Mouse (Mus musculus) lung, embryonic 15.5 days (tissue): ENCODE results near the gene Ntn1. TPM values are rescaled to one million over a fixed set of nuclear protein-coding genes. Genes with fewer than 3 reads are reported as not detected.

Experiments
- ATAC-seq: fragments of 200-750 bp; cut with Nextera tagmentation; 2 replicates; pipeline ENCODE4 v1.8.0; 2017; ENCODE audit warnings: moderate number of reproducible peaks, borderline replicate concordance; ENCODE audit not compliant: low FRiP score, low TSS enrichment; ENCODE audit errors: extremely low read depth
- H3K27ac ChIP-seq: fragments of 300-500 bp; sonication (generic); 2 replicates; pipeline ENCODE4 v1.5.1; 2015; ENCODE audit warnings: moderate library complexity, mild to moderate bottlenecking, inconsistent platforms
- H3K27me3 ChIP-seq: fragments of 300-500 bp; sonication (generic); 2 replicates; pipeline ENCODE4 v1.6.1; 2015; ENCODE audit warnings: inconsistent platforms
- H3K36me3 ChIP-seq: fragments of 300-500 bp; sonication (generic); 2 replicates; pipeline ENCODE4 v1.6.1; 2015; ENCODE audit warnings: inconsistent platforms
- H3K4me1 ChIP-seq: fragments of 300-500 bp; sonication (generic); 2 replicates; pipeline ENCODE4 v1.6.1; 2015; ENCODE audit warnings: inconsistent platforms
- H3K4me2 ChIP-seq: fragments of 300-500 bp; sonication (generic); 2 replicates; pipeline ENCODE4 v1.6.1; 2015; ENCODE audit warnings: inconsistent platforms, mild to moderate bottlenecking, moderate library complexity
- H3K4me3 ChIP-seq: fragments of 300-500 bp; sonication (generic); 2 replicates; pipeline ENCODE4 v1.5.1; 2015; ENCODE audit warnings: mild to moderate bottlenecking, inconsistent platforms
- H3K9ac ChIP-seq: fragments of 300-500 bp; sonication (generic); 2 replicates; pipeline ENCODE4 v1.6.1; 2015; ENCODE audit warnings: inconsistent platforms
- H3K9me3 ChIP-seq: fragments of 300-500 bp; sonication (generic); 2 replicates; pipeline ENCODE4 v1.6.1; 2016; ENCODE audit warnings: inconsistent platforms
- WGBS: fragments of 180-500 bp; shearing (Covaris S2); methylation state at CpG from one replicate; pipeline ENCODE4 v1.1.7; 2015; 5-methylcytosine and 5-hydroxymethylcytosine counted together
- polyA plus RNA-seq: library from polyadenylated mRNA; unstranded; fragments of >200 nt; fragmentation: Nextera tagmentation; extraction: Ambion mirVana; gene quantifications from 2 replicates; pipeline ENCODE4 v1.2.1, GENCODE M21; 2015

The Ntn1 gene
- polyA plus RNA-seq, 1 experiment from 2014 or later = 4.0 TPM

DNA sequence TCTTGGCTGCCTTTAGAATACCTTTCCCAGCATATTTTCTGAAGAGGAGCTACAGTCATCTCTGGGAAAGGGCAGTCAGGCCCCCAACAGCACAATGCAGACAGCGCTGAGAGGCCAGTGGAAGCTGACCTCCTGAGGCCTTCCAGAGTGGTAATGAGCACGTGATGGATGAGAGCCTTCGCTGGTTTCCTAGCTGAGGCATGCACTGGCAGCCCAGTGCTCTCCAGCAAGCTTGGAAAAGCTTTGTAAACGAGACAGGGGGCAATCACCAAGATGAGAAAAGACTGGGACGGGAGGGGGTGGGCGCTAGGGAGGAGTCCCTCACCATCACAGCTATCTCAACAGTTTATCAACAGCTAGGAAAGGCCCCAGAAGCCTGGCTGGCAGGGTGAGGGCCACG, 87.6 kb downstream of the Ntn1 start:
- H3K4me1 ChIP-seq = 0 out of 2 replicates have a peak, but pooled peaks cover 5% of the 10 kb centered on the region
- H3K27ac ChIP-seq = no peak overlapping the region
- no peaks in the 10 kb centered on the region for H3K36me3 ChIP-seq
- H3K4me2 ChIP-seq = no peak overlapping the region
- ATAC-seq = no peak
- no peaks in the 10 kb centered on the region for H3K27me3 ChIP-seq
- 26% methylated on average over 7 of the region's 7 CpGs for WGBS
- H3K4me3 ChIP-seq = no peak overlapping the region
- H3K9me3 ChIP-seq = no peaks in the 10 kb centered on the region
- no peak overlapping the region for H3K9ac ChIP-seq

DNA sequence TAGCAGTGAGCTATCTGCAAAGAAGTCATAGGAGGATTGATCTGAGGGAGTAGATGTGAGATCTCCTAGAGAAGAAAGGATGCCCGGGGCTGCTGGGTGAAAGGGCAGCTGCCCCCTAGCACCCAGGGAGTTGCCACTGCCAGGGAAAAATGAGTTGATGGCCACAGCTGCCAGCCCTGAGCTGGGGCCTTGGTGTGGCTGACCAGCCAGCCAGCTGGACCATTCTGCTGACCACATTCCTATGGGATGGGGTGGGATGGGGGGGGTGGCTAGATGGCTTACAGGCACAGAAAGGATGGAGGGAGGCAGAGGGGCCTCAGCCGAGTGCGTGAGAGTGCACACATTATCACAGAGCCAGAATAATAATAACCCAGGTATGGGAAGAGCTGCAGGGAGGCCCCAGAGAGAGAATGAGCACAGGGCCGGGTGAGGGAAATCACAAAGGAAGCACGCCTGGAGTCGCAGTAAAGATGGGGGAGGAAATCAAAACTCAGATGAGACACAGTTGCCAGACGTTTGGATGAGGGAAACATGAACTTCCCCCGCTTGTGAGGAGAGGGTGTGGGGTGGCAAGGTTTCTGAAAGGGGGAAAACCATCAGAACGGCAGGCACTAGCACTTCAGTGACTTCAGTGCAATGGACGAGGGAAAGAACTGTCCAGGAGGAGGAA, 91.6 kb downstream of the Ntn1 start:
- WGBS = 46% methylated on average over 10 of the region's 10 CpGs
- no peak overlapping the region for H3K27ac ChIP-seq
- H3K9ac ChIP-seq = no peak overlapping the region
- no peak for ATAC-seq
- no peaks in the 10 kb centered on the region for H3K36me3 ChIP-seq
- no peak overlapping the region for H3K4me2 ChIP-seq
- no peaks in the 10 kb centered on the region for H3K27me3 ChIP-seq
- H3K9me3 ChIP-seq = no peaks in the 10 kb centered on the region
- H3K4me3 ChIP-seq = no peak overlapping the region
- H3K4me1 ChIP-seq = 0 out of 2 replicates have a peak, but pooled peaks cover 11% of the 10 kb centered on the region

DNA sequence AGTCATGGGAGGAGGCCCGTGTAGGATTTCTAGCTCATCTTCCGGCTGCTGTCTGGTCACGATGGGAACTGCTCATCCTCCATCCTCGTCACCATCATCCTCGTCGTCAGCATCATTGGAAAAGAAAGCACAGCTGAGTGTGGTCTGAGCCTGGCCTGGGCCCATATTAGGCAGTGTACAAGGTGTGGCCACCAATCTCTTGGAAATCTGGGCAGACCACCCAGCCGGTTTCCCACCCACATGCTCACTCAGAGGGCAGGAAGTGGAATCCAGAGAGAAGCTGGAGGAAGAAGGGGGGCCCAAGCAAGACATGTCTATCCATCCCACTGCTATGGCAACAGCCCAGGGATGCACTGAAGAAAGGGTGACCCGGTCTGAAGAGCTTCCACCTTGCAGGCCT, 94.6 kb downstream of the Ntn1 start:
- Histone ChIP-seq H3K9me3 (no peaks in the 10 kb centered on the region), H3K36me3 (no peaks in the 10 kb centered on the region), H3K4me1 (peaks cover 22% of the 10 kb centered on the region), H3K4me3 (no peak overlapping the region), H3K4me2 (no peak overlapping the region), H3K27ac (no peak overlapping the region), H3K27me3 (no peaks in the 10 kb centered on the region), H3K9ac (no peak overlapping the region)
- no peak for ATAC-seq
- 52% methylated on average over 8 of the region's 8 CpGs for WGBS

DNA sequence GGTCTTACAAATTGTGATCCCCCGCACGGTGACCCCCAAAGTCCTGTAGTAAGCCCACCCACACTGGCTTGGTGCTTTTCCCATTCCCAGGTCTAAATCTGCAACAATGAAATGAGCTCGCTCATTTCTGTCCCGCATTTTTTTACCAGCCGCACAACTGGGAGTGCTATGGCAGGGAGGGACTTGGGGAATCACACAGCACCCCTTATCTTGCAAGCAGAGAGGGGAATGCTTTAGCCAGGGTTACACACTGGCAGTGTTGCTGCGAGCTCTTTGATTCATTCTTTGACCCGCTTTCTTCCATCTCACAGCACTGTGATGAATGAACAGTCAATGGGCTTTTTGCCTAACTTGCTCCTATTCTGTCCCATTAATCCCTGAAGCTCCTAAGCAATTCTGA, 98.3 kb downstream of the Ntn1 start:
- no peak for ATAC-seq
- 33% methylated on average over 7 of the region's 7 CpGs for WGBS
- no peaks in the 10 kb centered on the region for H3K9me3 ChIP-seq
- no peaks in the 10 kb centered on the region; the same call in 1 of the 2 replicates for H3K27me3 ChIP-seq
- no peak overlapping the region for H3K4me2 ChIP-seq
- peaks cover 22% of the 10 kb centered on the region for H3K4me1 ChIP-seq
- no peak overlapping the region for H3K27ac ChIP-seq
- H3K9ac ChIP-seq = no peak overlapping the region
- H3K36me3 ChIP-seq = no peaks in the 10 kb centered on the region
- H3K4me3 ChIP-seq = no peak overlapping the region

DNA sequence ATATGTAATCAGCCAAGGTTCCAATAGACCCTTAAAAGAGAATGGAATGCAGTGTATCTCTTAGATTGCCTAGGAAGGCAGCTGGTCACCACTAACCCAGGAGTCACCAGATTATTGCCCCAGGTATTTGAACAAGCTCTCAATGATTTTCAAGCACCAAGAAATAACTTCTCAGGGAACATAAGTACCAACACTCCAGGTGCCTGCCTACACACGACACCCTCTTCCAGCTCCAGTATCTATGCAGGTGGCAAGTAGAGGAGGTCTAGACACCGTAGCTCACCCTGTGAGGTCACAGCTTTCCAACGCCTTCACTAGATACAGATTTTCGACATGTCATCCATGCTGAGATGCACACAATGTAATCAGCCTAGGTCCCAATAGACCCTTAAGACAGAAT, 99.0 kb downstream of the Ntn1 start:
- 46% methylated on average over 4 of the region's 4 CpGs for WGBS
- Histone ChIP-seq H3K9ac (no peak overlapping the region), H3K27me3 (no peaks in the 10 kb centered on the region; the same call in 1 of the 2 replicates), H3K4me3 (no peak overlapping the region), H3K4me2 (no peak overlapping the region), H3K27ac (no peak overlapping the region), H3K9me3 (no peaks in the 10 kb centered on the region), H3K36me3 (no peaks in the 10 kb centered on the region), H3K4me1 (peaks cover 22% of the 10 kb centered on the region)
- ATAC-seq = no peak

DNA sequence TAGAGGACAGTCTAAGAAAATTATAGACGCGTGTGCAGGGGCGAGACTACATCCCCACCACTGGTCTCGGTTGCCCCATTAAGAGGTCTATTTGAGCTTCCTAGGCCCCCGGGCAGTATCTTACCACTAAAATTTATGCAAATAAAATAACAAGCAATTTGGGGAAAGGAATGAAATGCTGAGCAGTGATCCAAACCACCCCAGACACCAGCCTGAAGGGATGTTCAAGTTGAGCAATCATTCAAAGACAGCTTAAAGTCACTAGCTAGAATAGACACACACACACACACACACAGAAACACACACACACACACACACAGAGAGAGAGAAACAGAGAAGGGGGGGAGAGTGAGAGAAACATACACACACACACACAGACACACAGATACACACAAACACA, 105.1 kb downstream of the Ntn1 start:
- 84% methylated on average over 5 of the region's 5 CpGs for WGBS
- ATAC-seq = no peak

DNA sequence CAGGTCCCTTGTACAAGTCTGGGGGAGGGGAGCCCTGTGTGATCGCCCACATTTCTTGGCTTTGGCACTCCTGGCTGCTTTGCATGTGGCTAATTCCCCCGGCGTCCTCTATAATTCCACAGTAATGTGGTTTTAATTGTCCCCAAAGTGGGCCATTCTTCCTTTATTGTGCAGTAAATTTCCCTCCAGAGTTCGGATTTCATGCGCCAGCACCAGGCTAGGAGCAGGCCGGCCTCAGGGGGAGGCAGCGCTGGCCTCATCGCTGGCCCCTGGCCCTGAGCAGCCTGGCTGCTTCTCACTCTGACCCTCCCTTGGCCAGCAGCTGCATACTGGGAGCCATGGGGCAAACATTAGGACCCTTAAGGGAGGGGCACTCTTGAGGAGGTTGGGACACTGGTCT, 110.0 kb downstream of the Ntn1 start:
- H3K4me2 ChIP-seq = no peak overlapping the region
- no peak overlapping the region for H3K9ac ChIP-seq
- 0 out of 2 replicates have a peak, but pooled peaks cover 4% of the 10 kb centered on the region for H3K27me3 ChIP-seq
- no peak overlapping the region for H3K27ac ChIP-seq
- H3K4me3 ChIP-seq = no peak overlapping the region
- peaks cover 26% of the 10 kb centered on the region for H3K4me1 ChIP-seq
- H3K36me3 ChIP-seq = no peaks in the 10 kb centered on the region
- H3K9me3 ChIP-seq = no peaks in the 10 kb centered on the region
- ATAC-seq = no peak
- 70% methylated on average over 8 of the region's 8 CpGs for WGBS

More for the DNA sequence above, 105.1 kb downstream of the Ntn1 start:
- no peaks in the 10 kb centered on the region for H3K36me3 ChIP-seq
- H3K9ac ChIP-seq = no peak overlapping the region
- peaks cover 4% of the 10 kb centered on the region; the same call in 1 of the 2 replicates for H3K27me3 ChIP-seq
- 0 out of 2 replicates have a peak, but pooled peaks cover 6% of the 10 kb centered on the region for H3K4me1 ChIP-seq
- no peak overlapping the region for H3K4me2 ChIP-seq
- no peak overlapping the region for H3K27ac ChIP-seq
- no peaks in the 10 kb centered on the region for H3K9me3 ChIP-seq
- H3K4me3 ChIP-seq = no peak overlapping the region

DNA sequence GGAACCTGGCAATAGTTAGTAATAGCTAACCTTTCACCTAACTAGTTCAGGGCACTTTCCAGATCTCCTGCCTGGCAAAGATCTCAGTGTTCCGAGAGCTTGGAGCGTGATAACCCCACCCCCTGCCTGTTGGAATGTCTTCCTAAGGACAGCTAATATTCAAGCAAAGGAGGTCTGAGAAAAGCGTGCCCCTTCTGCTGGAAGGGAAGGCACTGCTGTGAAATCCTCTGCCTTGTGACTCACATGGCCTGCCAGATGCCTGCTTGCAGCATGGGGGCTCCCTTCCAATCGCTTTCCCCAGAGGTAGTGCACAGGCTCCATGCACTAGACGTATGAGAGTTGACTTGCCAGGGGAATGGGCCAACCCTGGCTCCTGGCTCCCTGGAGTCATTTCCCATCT, 113.3 kb downstream of the Ntn1 start:
- Histone ChIP-seq H3K27ac (no peak overlapping the region), H3K9me3 (no peaks in the 10 kb centered on the region), H3K36me3 (no peaks in the 10 kb centered on the region), H3K27me3 (0 out of 2 replicates have a peak, but pooled peaks cover 3% of the 10 kb centered on the region), H3K4me3 (no peak overlapping the region), H3K9ac (no peak overlapping the region), H3K4me1 (peaks cover 38% of the 10 kb centered on the region), H3K4me2 (no peak overlapping the region)
- 60% methylated on average over 5 of the region's 5 CpGs for WGBS
- no peak for ATAC-seq

DNA sequence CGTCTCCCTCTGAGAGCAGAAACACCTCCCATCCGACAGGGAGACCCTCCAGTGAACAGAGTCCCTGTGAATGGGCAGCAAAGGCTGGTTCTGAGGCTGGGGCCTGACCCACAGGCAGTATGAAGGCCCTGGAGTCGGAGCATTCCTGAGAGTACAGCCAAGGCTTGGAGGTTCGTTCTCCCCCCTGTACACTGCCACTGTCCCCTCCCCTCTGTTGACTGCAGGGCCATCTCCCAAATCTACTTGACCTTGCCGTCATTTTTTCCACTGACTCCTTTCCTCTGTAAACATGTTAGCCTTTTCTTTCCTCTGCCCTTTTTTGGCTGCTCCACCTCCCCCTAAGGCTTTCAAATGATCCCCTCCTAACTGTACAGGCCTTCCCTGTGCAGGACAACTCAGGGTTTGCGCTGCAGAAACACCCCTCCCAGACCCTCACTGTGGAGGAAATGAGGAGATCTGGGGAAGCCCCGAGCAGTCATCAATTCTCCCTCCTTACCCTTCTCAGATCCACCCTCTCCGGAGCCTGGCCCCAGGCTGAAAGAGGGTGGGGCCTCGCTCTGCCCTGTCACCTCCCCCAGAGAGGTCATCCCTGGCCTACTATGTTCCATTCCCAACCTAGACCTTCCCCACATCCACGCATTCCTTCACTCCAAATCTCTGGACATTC, 114.3 kb downstream of the Ntn1 start:
- WGBS = 31% methylated on average over 10 of the region's 10 CpGs
- no peaks in the 10 kb centered on the region for H3K27me3 ChIP-seq
- H3K27ac ChIP-seq = peak overlapping the region; percentile 82
- ATAC-seq = peak; percentile 75
- H3K4me2 ChIP-seq = peak overlapping the region; percentile 13; the same call in 1 of the 2 replicates
- H3K9me3 ChIP-seq = no peaks in the 10 kb centered on the region
- H3K9ac ChIP-seq = no peak overlapping the region
- no peaks in the 10 kb centered on the region for H3K36me3 ChIP-seq
- H3K4me1 ChIP-seq = peaks cover 38% of the 10 kb centered on the region
- H3K4me3 ChIP-seq = no peak overlapping the region

DNA sequence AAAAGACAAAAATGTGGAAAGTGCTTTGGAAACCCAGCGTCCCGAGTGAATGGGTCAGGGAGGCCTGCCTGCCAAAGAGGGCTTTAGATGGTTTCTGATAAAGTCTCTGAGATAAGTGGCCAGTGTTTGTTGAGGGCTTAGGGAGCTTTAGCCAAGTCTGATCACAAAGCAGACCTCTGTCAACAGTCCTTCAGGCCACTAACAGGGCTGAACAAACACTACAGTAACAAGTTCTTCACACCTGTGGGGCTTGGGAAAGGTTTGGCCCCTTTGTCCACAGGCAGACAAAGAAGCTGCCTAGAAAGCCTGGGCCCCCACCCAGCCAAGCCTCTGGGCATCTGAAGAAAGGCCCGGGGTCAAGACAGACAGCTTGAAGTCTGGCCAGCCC, 114.9 kb downstream of the Ntn1 start:
- H3K36me3 ChIP-seq = no peaks in the 10 kb centered on the region
- peak overlapping the region; percentile 82 for H3K27ac ChIP-seq
- peak; percentile 62; the same call in 1 of the 2 replicates for ATAC-seq
- 16% methylated on average over 3 of the region's 3 CpGs for WGBS
- H3K4me2 ChIP-seq = peak overlapping the region; percentile 13; the same call in 1 of the 2 replicates
- H3K9ac ChIP-seq = no peak overlapping the region
- H3K9me3 ChIP-seq = no peaks in the 10 kb centered on the region
- H3K4me3 ChIP-seq = no peak overlapping the region
- peaks cover 34% of the 10 kb centered on the region for H3K4me1 ChIP-seq
- no peaks in the 10 kb centered on the region for H3K27me3 ChIP-seq

DNA sequence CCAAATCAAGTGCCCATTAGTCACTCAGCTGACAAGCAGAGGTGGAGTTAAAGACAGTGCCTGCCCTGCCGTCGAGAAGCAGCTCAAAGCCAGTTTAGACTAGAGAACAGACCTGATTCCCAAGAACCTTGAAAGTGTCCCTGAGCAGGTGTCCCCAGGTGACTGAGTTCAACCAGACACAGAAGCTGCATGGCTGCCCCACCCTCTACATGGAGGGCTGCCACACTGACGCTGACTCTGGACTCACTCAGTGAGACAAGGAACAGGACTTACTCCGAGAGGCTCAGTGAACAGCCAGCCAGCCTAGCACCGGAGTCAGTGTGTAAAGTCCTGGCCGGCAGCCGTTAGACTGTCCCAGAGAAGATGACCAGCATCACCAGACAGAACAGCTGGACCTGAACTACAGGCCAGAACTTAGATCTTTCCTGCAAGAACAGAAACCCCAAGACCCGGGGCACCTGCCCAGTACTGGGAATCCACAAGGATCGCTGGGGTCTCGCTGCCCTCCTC, 120.6 kb downstream of the Ntn1 start:
- Histone ChIP-seq H3K9me3 (no peaks in the 10 kb centered on the region), H3K4me2 (no peak overlapping the region), H3K36me3 (no peaks in the 10 kb centered on the region), H3K4me3 (no peak overlapping the region), H3K9ac (no peak overlapping the region), H3K4me1 (peaks cover 31% of the 10 kb centered on the region), H3K27me3 (no peaks in the 10 kb centered on the region), H3K27ac (no peak overlapping the region)
- WGBS = 53% methylated on average over 10 of the region's 10 CpGs
- ATAC-seq = no peak

DNA sequence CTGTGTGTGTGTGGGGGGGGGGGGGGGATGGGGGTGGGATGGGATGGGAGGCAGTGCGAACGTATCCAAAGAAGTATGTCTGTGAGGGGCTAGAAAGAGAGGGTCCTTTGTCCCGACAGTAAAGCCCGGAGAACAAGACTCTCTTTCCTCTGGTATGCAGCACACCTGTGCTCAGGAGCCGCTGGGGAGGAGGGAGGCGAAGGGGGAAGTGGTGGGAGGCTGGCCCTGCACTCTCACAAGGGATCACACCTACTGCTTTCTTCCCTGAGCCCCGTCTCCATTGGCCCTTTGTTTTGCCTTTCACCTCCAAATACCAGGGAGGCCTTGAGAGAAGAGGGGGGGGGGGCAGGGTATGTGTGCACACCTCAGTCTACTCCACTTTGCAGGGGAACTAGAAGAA, 123.7 kb downstream of the Ntn1 start:
- peak overlapping the region; percentile 27; the same call in 1 of the 2 replicates for H3K27ac ChIP-seq
- WGBS = 54% methylated on average over 7 of the region's 7 CpGs
- ATAC-seq = peak; percentile 58; the same call in 1 of the 2 replicates

More for the DNA sequence above, 123.7 kb downstream of the Ntn1 start:
- Histone ChIP-seq H3K27me3 (no peaks in the 10 kb centered on the region), H3K4me3 (no peak overlapping the region), H3K9ac (no peak overlapping the region), H3K4me2 (no peak overlapping the region), H3K9me3 (no peaks in the 10 kb centered on the region), H3K4me1 (peaks cover 32% of the 10 kb centered on the region), H3K36me3 (no peaks in the 10 kb centered on the region)
